Mouse (Mus musculus) forebrain, embryonic 13.5 days (tissue): Measurements from ENCODE around the gene Tmem235. TPM values are rescaled to one million over a fixed set of nuclear protein-coding genes. Genes with fewer than 3 reads are reported as not detected.
"Not testable (repeated sequence)": the region's sequence is repeated elsewhere in the genome, so short reads cannot be mapped to it uniquely, and the experiment has no call there.

ENCODE experiments used
- ATAC-seq: fragments of 200-750 bp; cut with Nextera tagmentation; 2 replicates; pipeline ENCODE4 v1.8.0; 2017
- H3K27ac ChIP-seq: fragments of 300-500 bp; sonication (generic); 2 replicates; pipeline ENCODE4 v1.5.1; 2015; ENCODE audit warnings: inconsistent platforms, mild to moderate bottlenecking, moderate library complexity
- H3K27me3 ChIP-seq: fragments of 300-500 bp; sonication (generic); 2 replicates; pipeline ENCODE4 v1.6.1; 2015; ENCODE audit warnings: mild to moderate bottlenecking, inconsistent platforms
- H3K36me3 ChIP-seq: fragments of 300-500 bp; sonication (generic); 2 replicates; pipeline ENCODE4 v1.6.1; 2015; ENCODE audit warnings: mild to moderate bottlenecking, inconsistent platforms; ENCODE audit not compliant: poor library complexity, severe bottlenecking
- H3K4me1 ChIP-seq: fragments of 300-500 bp; sonication (generic); 2 replicates; pipeline ENCODE4 v1.6.1; 2015; ENCODE audit warnings: inconsistent platforms
- H3K4me2 ChIP-seq: fragments of 300-500 bp; sonication (generic); 2 replicates; pipeline ENCODE4 v1.6.1; 2015; ENCODE audit warnings: inconsistent platforms, mild to moderate bottlenecking, moderate library complexity
- H3K4me3 ChIP-seq: fragments of 300-500 bp; sonication (generic); 2 replicates; pipeline ENCODE4 v1.5.1; 2015; ENCODE audit warnings: mild to moderate bottlenecking, inconsistent platforms
- H3K9ac ChIP-seq: fragments of 300-500 bp; sonication (generic); 2 replicates; pipeline ENCODE4 v1.6.1; 2015; ENCODE audit warnings: mild to moderate bottlenecking, inconsistent platforms
- H3K9me3 ChIP-seq: fragments of 300-500 bp; sonication (generic); replicated peaks from 2 replicates; pipeline ENCODE4 v1.6.1; 2016; ENCODE audit warnings: inconsistent platforms
- WGBS: fragments of 180-500 bp; shearing (Covaris S2); methylation state at CpG from one replicate; pipeline ENCODE4 v1.1.7; 2015; 5-methylcytosine and 5-hydroxymethylcytosine counted together
- polyA plus RNA-seq: library from polyadenylated mRNA; unstranded; fragments of >200 nt; fragmentation: Nextera tagmentation; extraction: Ambion mirVana; gene quantifications from 2 replicates; pipeline ENCODE4 v1.2.1, GENCODE M21; 2015

The Tmem235 gene
- polyA plus RNA-seq, result not detected in 2 replicates

- peak within 1 kb of the TSS; percentile 18 for H3K9ac ChIP-seq
- H3K27ac ChIP-seq, result no peak within 1 kb of the TSS
- H3K4me3 ChIP-seq, result no peak within 1 kb of the TSS
These were observed at the start of gene Tmem235 for GRCm38 (mm10) chr11:117860601-117861000. Gene Tmem235 (plus strand): TSS chr11:117860752.

GRCm38 (mm10) chr11:117813867-117814266 is 46.7 kb upstream of the Tmem235 start:
- H3K27me3 ChIP-seq, result peaks cover 14% of the 10 kb centered on the region
- no peak overlapping the region for H3K4me2 ChIP-seq
- no peaks in the 10 kb centered on the region for H3K9me3 ChIP-seq
- no peak overlapping the region for H3K4me3 ChIP-seq
- ATAC-seq, result no peak
- H3K27ac ChIP-seq, result no peak overlapping the region
- H3K4me1 ChIP-seq, result peaks cover 18% of the 10 kb centered on the region
- H3K9ac ChIP-seq, result no peak overlapping the region
- WGBS, result 83% methylated on average over 5 of the region's 5 CpGs
- H3K36me3 ChIP-seq, result peaks cover 70% of the 10 kb centered on the region

More at GRCm38 (mm10) chr11:117860601-117861000, at the start of gene Tmem235:
- Histone ChIP-seq H3K27me3 (peaks cover 49% of the 10 kb centered on the region), H3K4me1 (peaks cover 9% of the 10 kb centered on the region), H3K9me3 (no peaks in the 10 kb centered on the region), H3K36me3 (peaks cover 21% of the 10 kb centered on the region), H3K4me2 (peak within 1 kb of the TSS; percentile 13; the same call in 1 of the 2 replicates)
- 5% methylated on average over 23 of the region's 23 CpGs for WGBS
- ATAC-seq, result no peak

DNA sequence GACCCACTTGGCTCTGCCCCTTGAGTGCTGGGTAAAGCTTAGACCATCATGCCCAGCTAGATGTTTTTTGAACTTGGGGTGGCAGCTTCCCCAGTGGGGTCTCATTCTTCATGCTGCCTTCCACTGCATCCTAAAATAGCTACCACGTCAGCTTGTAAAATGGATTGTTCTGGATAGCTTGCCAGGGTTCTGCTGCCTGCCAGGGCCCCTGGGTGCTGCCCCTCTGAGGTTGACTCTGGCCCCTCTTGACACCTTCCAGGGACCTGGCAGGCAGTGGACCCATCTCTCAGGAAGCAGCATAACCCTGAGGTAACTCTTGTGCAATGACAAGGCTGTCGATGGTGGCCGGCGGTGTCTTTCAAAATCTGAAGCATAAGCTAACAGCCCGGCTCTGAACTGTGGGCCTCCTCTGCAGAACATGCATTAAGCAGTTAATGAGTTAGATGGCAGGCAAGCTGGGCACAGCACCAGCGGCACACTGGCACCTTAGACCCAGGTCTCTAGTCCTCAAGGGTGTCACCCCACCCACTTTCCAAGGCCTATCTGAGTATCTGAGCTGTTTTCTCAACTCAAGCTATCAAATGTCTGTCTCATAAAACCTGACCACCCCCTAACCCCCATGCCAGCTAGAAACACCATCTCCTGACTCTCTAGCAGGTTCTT is 45.7 kb upstream of the Tmem235 start:
- no peak for ATAC-seq
- no peaks in the 10 kb centered on the region for H3K9me3 ChIP-seq
- no peak overlapping the region for H3K27ac ChIP-seq
- H3K27me3 ChIP-seq, result peaks cover 4% of the 10 kb centered on the region
- peaks cover 25% of the 10 kb centered on the region for H3K4me1 ChIP-seq
- H3K9ac ChIP-seq, result no peak overlapping the region
- H3K4me3 ChIP-seq, result no peak overlapping the region
- no peak overlapping the region for H3K4me2 ChIP-seq
- peaks cover 79% of the 10 kb centered on the region for H3K36me3 ChIP-seq
- WGBS, result 93% methylated on average over 6 of the region's 6 CpGs

GRCm38 (mm10) chr11:117815850-117816249 is 44.7 kb upstream of the Tmem235 start:
- H3K36me3 ChIP-seq, result peaks cover 89% of the 10 kb centered on the region
- H3K27ac ChIP-seq, H3K4me3 ChIP-seq, ATAC-seq, H3K9me3 ChIP-seq, H3K27me3 ChIP-seq, H3K4me2 ChIP-seq, H3K9ac ChIP-seq: not testable (repeated sequence)
- 83% methylated on average over 9 of the region's 9 CpGs for WGBS
- peaks cover 15% of the 10 kb centered on the region for H3K4me1 ChIP-seq

GRCm38 (mm10) chr11:117816389-117816996 is 44.1 kb upstream of the Tmem235 start:
- H3K36me3 ChIP-seq, result peaks cover 96% of the 10 kb centered on the region
- 88% methylated on average over 13 of the region's 13 CpGs for WGBS
- H3K4me3 ChIP-seq, result no peak overlapping the region
- no peaks in the 10 kb centered on the region for H3K9me3 ChIP-seq
- H3K27me3 ChIP-seq, result no peaks in the 10 kb centered on the region
- H3K4me2 ChIP-seq, result no peak overlapping the region
- H3K4me1 ChIP-seq, result peaks cover 10% of the 10 kb centered on the region
- H3K27ac ChIP-seq, result no peak overlapping the region
- ATAC-seq, result no peak
- no peak overlapping the region for H3K9ac ChIP-seq

DNA sequence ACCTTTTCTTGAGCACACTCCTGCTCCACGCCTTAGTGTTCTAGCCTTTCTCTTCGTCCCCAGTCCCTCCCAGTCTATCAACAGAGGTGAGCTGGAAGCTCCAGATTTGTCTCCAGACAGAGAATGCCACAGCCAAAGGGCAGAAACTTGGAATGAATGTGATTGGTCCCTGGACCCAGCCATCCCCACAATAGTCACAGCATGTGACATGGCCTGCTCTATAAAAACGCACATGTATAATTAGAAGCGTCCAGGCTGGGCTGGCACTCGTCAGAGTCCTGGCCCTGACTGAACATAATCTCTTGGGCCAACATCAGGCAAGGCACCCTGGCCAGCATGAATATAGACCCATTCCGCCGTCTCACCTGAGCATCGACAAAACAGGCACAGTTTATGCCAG is 41.5 kb upstream of the Tmem235 start:
- 56% methylated on average over 8 of the region's 8 CpGs for WGBS
- H3K27ac ChIP-seq, result no peak overlapping the region
- H3K9ac ChIP-seq, result no peak overlapping the region
- no peak overlapping the region for H3K4me2 ChIP-seq
- H3K36me3 ChIP-seq, result peaks cover 96% of the 10 kb centered on the region
- ATAC-seq, result no peak
- peaks cover 22% of the 10 kb centered on the region for H3K4me1 ChIP-seq
- no peaks in the 10 kb centered on the region for H3K27me3 ChIP-seq
- no peaks in the 10 kb centered on the region for H3K9me3 ChIP-seq
- H3K4me3 ChIP-seq, result no peak overlapping the region

DNA sequence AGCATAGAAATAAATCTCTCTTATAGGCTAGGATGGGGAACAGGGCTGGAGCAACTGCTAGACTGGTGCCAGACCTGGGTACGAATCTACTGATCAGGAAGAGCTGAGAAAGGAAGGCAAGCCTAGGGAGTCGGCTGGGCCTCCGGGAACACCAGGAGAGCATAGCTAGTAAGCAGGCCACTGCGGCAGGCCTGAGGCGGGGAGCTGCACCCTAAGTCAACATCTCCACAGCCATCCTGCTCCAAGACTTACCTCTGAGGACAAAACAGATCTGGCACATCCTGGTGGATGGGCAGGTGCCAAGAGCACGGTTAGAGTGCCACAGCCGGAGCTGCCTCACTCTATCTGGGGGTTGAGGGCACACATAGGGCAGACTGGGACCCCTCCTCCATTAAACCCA is 40.4 kb upstream of the Tmem235 start:
- no peak overlapping the region for H3K4me3 ChIP-seq
- H3K36me3 ChIP-seq, result peaks cover 85% of the 10 kb centered on the region
- no peaks in the 10 kb centered on the region for H3K27me3 ChIP-seq
- 93% methylated on average over 7 of the region's 7 CpGs for WGBS
- ATAC-seq, result no peak
- no peaks in the 10 kb centered on the region for H3K9me3 ChIP-seq
- H3K9ac ChIP-seq, result 0 out of 2 replicates have a peak overlapping the region, but pooled peaks have one; percentile 6
- H3K4me1 ChIP-seq, result peaks cover 32% of the 10 kb centered on the region
- H3K27ac ChIP-seq, result no peak overlapping the region
- no peak overlapping the region for H3K4me2 ChIP-seq

- no peak for ATAC-seq
- no peak overlapping the region for H3K27ac ChIP-seq
- no peak overlapping the region for H3K4me3 ChIP-seq
- no peak overlapping the region for H3K9ac ChIP-seq
- peaks cover 47% of the 10 kb centered on the region for H3K4me1 ChIP-seq
- H3K27me3 ChIP-seq, result no peaks in the 10 kb centered on the region
- 89% methylated on average over 9 of the region's 9 CpGs for WGBS
- peaks cover 70% of the 10 kb centered on the region for H3K36me3 ChIP-seq
- no peaks in the 10 kb centered on the region for H3K9me3 ChIP-seq
- H3K4me2 ChIP-seq, result no peak overlapping the region
These were observed 38.7 kb upstream of the Tmem235 start for GRCm38 (mm10) chr11:117821868-117822267.

- ATAC-seq, result no peak
- H3K9ac ChIP-seq, result peak overlapping the region; percentile 34; the same call in 1 of the 2 replicates
- peaks cover 60% of the 10 kb centered on the region for H3K36me3 ChIP-seq
- no peaks in the 10 kb centered on the region for H3K9me3 ChIP-seq
- 82% methylated on average over 7 of the region's 7 CpGs for WGBS
- no peak overlapping the region for H3K27ac ChIP-seq
- H3K4me1 ChIP-seq, result peaks cover 56% of the 10 kb centered on the region
- no peak overlapping the region; the same call in 1 of the 2 replicates for H3K4me2 ChIP-seq
- H3K4me3 ChIP-seq, result no peak overlapping the region
- no peaks in the 10 kb centered on the region for H3K27me3 ChIP-seq
These were observed 37.8 kb upstream of the Tmem235 start for GRCm38 (mm10) chr11:117822728-117823241.

DNA sequence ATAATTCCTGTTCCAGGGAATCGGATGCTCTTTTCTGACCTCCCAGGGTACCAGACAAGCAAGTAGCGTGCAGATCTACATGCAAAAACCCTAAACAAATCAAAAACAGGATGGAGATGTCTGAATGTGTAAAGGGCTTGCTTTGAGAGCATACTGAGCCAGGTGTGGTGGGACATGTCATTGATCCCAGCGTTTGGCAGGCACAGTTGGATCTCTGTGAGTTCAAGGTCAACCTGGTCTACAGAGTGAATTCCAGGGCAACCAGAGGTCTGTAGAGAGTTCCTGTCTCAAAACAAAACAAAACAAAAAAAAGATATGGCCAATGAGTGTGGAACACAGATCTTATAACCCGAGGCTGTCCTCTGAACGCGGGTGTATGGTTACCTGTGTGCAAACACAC is 37.1 kb upstream of the Tmem235 start:
- 93% methylated on average over 6 of the region's 6 CpGs for WGBS
- Histone ChIP-seq H3K27ac (no peak overlapping the region), H3K27me3 (no peaks in the 10 kb centered on the region), H3K4me2 (peak overlapping the region; percentile 86; the same call in 1 of the 2 replicates), H3K9me3 (no peaks in the 10 kb centered on the region), H3K4me3 (no peak overlapping the region), H3K4me1 (peaks cover 63% of the 10 kb centered on the region), H3K9ac (no peak overlapping the region), H3K36me3 (peaks cover 54% of the 10 kb centered on the region)
- ATAC-seq, result no peak

DNA sequence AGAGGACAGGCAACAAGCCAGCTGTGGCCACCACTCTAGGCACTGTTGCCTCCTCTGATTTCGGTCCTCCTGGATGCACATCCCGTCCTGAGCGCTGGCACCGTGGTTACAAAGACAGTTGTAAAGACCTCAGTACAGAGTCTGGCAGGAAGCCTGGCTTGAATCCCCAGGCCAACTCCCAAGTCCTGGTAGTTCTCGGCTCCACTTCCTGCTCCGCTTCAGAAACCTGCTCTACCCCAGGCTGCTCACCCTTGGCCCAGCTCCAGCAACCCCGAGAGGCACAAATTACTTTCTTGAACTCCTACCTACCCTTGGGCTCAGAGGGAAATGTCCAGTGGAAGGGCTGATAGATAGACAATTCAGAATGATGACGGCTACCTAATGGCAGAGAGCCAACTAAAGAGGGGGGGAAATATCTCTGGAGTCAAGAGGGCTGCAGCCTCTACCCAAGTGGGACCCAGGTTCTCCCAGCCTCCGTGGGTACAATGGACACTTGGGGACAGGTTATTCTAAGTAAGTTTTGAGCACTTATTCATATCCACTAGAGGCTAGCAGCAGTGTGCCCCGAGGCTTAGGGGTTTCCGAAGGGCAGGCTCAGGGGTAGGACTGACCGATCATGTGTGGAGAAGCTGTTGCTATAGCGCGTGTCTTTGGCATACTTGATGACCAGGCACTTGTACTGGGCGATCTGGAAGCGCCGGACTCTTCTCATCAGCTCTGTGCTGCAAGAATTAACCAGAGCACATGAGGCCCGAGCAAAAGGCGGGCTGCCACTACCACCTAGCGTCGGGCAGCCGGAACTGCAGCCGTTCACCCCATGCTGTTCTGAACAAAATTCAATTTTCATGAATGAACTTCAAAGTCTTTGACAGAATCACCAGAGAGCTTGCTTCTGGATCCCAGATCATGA is 36.2 kb upstream of the Tmem235 start:
- H3K36me3 ChIP-seq, result peaks cover 45% of the 10 kb centered on the region
- H3K27me3 ChIP-seq, result no peaks in the 10 kb centered on the region
- H3K27ac ChIP-seq, result peak overlapping the region; percentile 89; the same call in 1 of the 2 replicates
- 13% methylated on average over 23 of the region's 23 CpGs for WGBS
- H3K9ac ChIP-seq, result peak overlapping the region; percentile 82
- peak overlapping the region; percentile 86 for H3K4me2 ChIP-seq
- H3K4me1 ChIP-seq, result peaks cover 66% of the 10 kb centered on the region
- no peaks in the 10 kb centered on the region for H3K9me3 ChIP-seq
- peak overlapping the region; percentile 56 for H3K4me3 ChIP-seq
- ATAC-seq, result peak; percentile 76
